Mouse (Mus musculus) cerebral cortex, adult 2 months (tissue): ENCODE results near the gene Sgf29.

ENCODE experiments used
- WGBS: fragments of 180-500 bp; shearing (Covaris S2); methylation state at CpG from one replicate; pipeline ENCODE4 v1.1.7; 2018; 5-methylcytosine and 5-hydroxymethylcytosine counted together

Gene Sgf29

GRCm38 (mm10) chr7:126707442-126708174 is 58.5 kb downstream of the Sgf29 start, which contains the start of gene Coro1a:
TSS of gene Coro1a (minus strand) at chr7:126707787.
- 70% methylated on average over 19 of the region's 19 CpGs for WGBS

GRCm38 (mm10) chr7:126708175-126708952 is 59.3 kb downstream of the Sgf29 start:
- WGBS, result 77% methylated on average over 10 of the region's 10 CpGs

- whole genome bisulfite sequencing, result 53% methylated on average over 4 of the region's 4 CpGs
Observed at GRCm38 (mm10) chr7:126710266-126710665, 61.2 kb downstream of the Sgf29 start.

DNA sequence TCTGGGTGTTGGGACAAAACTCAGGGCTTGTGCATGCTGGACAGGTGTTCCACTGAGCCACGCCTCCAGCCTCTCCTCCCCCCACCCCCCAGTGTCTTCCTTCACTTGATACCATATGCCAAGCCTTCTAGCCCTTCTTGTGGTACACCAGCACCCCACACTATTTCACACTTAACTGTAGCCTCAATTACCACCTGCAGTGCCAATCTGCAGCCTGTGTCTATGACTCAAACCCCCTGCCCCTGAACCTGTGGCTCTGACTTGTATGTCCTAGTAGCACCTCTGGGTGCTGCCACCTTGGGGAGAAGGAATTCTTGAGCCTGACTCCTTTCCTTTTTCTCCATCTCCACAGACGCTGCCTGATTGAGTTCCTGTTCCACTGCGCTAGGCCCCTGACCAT is 62.8 kb downstream of the Sgf29 start:
- WGBS, result 88% methylated on average over 3 of the region's 3 CpGs

- WGBS, result 54% methylated on average over 4 of the region's 4 CpGs
Observed at GRCm38 (mm10) chr7:126715679-126716078, 66.6 kb downstream of the Sgf29 start.

GRCm38 (mm10) chr7:126717566-126717965 is 68.5 kb downstream of the Sgf29 start:
- 88% methylated on average over 3 of the region's 3 CpGs for WGBS

DNA sequence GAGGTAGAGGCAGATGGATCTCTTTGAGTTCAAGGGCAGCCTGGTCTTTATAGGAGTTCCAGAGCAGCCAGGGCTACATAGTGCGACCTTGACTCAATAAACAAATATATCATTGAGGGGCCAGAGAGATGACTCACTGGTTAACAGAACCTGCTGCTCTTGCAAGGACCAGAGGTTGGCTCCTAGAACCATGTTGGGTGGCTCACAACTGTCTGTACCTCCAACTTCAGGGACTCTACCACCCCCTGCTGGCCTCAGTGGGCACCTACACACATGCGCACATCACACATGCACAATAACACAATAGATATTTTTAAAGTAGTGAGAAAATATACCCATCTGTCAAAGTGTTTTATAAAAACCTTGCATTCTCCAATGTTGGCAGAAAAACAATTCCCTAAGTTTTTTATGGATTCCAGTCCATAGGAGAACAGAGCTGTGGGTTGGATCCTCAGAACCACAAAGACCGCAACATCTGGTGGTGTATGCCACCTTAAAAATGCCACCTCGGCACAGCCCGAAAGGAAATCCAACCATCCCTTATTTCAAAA is 69.8 kb downstream of the Sgf29 start:
- 63% methylated on average over 5 of the region's 5 CpGs for WGBS

DNA sequence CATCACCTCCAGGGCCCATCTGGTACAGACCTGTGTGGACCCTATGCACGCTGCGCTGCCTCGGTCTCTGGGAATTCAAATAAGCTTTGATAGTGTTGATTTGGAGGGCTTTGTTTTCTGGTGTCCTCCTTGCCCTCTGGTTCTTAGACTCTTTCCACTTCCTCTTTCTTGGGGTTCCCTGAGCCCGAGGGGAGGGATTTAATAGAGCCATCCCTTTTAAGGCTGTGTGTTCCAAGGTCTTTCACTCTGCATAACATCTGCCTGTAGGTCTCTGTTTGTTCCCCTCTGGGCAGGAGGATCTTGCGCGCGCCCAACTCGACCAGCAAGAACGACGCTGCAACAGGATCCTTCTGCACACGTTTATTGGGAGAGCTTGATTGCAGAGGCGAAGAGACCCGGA is 72.5 kb downstream of the Sgf29 start:
- WGBS, result 87% methylated on average over 13 of the region's 13 CpGs
